Mouse (Mus musculus) small intestine, adult 2 months (tissue): ENCODE measurements around the gene Klf1.

ENCODE experiments used
- CTCF ChIP-seq: fragments of 200-500 bp; IDR thresholded peaks from 2 replicates; pipeline ENCODE4 v1.5.1; 2012; ENCODE audit warnings: low read depth, mild to moderate bottlenecking, control low read depth, inconsistent platforms, low read length, moderate library complexity, mixed read lengths; ENCODE audit not compliant: insufficient replicate concordance, insufficient read length; ENCODE audit errors: extremely low read depth
- POLR2A ChIP-seq: fragments of 200-500 bp; IDR thresholded peaks from 2 replicates; pipeline ENCODE4 v1.6.1; 2012; ENCODE audit warnings: low read depth, mild to moderate bottlenecking, control low read depth, inconsistent platforms, low read length, moderate library complexity

GRCm38 (mm10) chr8:84909162-84909767, 7.5 kb downstream of the Klf1 start:
- no peak for TF ChIP-seq CTCF
- TF ChIP-seq POLR2A, result no peak
